Mouse (Mus musculus) embryonic fibroblast, embryonic 13.5 days (primary cell): ENCODE measurements at regions not wholly inside any gene's neighbourhood (a gene's known extent, or its start where the extent isn't known, plus 50 kb on each side); places are given as distances from the start of the nearest gene placed in this dataset.
"Not testable (repeated sequence)": the region's sequence is repeated elsewhere in the genome, so short reads cannot be mapped to it uniquely, and the experiment has no call there.

ENCODE experiments used
- CTCF ChIP-seq: IDR thresholded peaks from 2 replicates; pipeline ENCODE4 v1.5.1; 2011; ENCODE audit warnings: mild to moderate bottlenecking, control low read depth, low read length, moderate library complexity, borderline replicate concordance; ENCODE audit not compliant: insufficient read depth
- POLR2A ChIP-seq: IDR thresholded peaks from 2 replicates; pipeline ENCODE4 v1.6.1; 2011; ENCODE audit warnings: low read depth, mild to moderate bottlenecking, control low read depth, low read length, moderate library complexity

DNA sequence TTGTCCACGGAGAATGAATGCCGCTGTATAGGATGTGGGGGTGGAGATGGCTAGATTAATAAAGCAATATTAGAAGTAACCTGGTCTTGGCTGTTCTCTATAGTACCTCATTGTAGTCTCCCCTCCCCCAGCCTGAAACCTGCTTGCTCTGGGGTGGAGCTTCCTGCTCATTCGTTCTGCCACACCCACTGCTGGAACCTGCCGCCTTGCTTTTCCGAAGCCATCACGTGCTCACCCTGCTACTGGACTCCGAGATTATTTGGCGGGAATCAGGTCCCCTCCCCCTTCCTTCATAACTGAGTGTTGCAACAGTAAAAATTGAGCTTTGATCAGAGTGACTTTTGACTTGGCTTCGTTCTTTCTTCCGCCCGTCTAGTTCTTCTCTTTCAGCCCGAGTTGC, 112.5 kb upstream of the Daam1 start:
- not testable (repeated sequence) for TF ChIP-seq CTCF, POLR2A
